ENCODE assay signal across 8 mouse cellular contexts in the genomic region with DNA sequence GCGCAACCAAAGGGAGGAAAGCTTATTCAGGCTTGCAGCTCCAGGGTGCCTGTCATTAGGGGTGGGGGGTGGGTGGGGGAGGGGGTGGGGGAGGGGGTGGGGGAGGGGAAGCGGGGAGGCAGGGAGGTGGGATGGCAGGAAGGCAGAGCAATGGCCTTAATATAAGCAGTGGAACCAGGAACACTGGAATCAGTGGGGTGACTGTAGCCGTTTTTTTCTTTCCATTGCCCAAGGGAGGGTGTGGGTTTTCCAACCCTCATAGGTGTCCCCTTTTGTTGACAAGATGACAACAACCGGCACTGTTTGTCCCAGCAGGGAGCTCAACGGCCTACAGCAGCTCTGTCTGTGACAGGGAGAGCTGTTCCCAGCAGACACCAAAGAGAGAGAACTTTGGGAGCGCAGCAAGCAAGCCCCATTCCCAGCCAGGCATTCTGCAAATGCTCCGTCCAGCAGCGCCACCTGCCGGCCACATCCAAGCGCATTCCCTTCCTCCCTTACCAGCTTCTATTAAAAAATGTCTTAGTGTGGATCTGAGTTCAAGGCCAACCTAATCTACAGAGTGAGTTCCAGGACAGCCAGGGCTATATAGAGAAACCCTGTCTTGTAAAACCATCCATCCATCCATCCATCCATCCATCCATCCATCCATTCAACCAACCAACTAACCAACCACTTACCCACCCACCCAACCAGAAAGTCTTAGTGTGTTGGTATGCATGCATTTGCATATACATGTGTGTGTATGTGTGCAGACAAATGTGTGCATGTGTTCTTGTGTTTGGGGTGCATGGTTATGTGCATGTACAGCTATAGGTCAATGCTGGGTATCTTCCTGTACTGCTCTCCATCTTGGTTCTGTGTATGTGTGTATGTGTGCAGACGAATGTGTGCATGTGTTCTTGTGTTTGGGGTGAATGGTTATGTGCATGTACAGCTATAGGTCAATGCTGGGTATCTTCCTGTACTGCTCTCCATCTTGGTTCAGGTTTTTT. TPM values are rescaled to one million over a fixed set of nuclear protein-coding genes. Genes with fewer than 3 reads are reported as not detected.
A peak's percentile ranks its signal among the peaks of the same experiment; 100 is the strongest.
DNase-seq lines count a peak whose midpoint lies in the region; ATAC-seq lines count a peak whose summit lies in the region.

No protein-coding gene starts in this region.

- DNase-seq in adipocyte (ENCODE audit: low spot score), result peak; percentile 88
- peak; percentile 92 for DNase-seq in embryo, embryonic 10 days (ENCODE audit: low spot score)
- peak; percentile 88 for DNase-seq in gastrocnemius, postnatal 14 days
- peak; percentile 23 to 87 for DNase-seq in left cerebral cortex, adult 9 months (ENCODE audit: low spot score in 2 of 2)
- peak; percentile 86 for DNase-seq in mesoderm, embryonic 11.5 days (ENCODE audit: low read depth, low spot score)
- DNase-seq in right cerebral cortex, postnatal 36 days (ENCODE audit: low spot score in 2 of 2), result peak; percentile 50 to 75
- DNase-seq in urinary bladder, postnatal 4 days (ENCODE audit: low spot score in 2 of 2), result peak; percentile 71 to 93

- ATAC-seq in inflammation-experienced regulatory T-cells, adult 6 months, result peak; percentile 77

- intact Hi-C loops in gastrocnemius, postnatal 14 days (cut with DNase I; ENCODE audit: low total_unique reads), result loop anchor here (5.0 kb wide), 2 partner anchors 70 to 170 kb away; partner anchors contain the start of gene Alkbh7

RNA-seq across cellular contexts. Expression of gene Cd70, which starts 17.5 kb away (rescaled TPM):
- total RNA-seq in gastrocnemius, postnatal 14 days (2021), result not detected
- polyA plus RNA-seq in inflammation-experienced regulatory T-cells, adult 6 months (2017; shearing (Covaris generic)), result 1 to 10 TPM; 1.6 to 5.2 (median 3.4) TPM

RNA-seq across cellular contexts. Expression of gene Tnfsf14, which starts 26.9 kb away (rescaled TPM):
- not detected for total RNA-seq in gastrocnemius, postnatal 14 days (2021)
- polyA plus RNA-seq in inflammation-experienced regulatory T-cells, adult 6 months (2017; shearing (Covaris generic)), result 10 to 100 TPM; 13.3 to 15.2 (median 14.1) TPM

Comparison
In these comparisons a context has a peak if more than half of its experiments do, and no peak if none do; other contexts are left out.
1. Peak in every context shown above with its lines: DNase-seq and ATAC-seq.